Mouse (Mus musculus): Measurements from ENCODE around the gene Anks4b. TPM values are rescaled to one million over a fixed set of nuclear protein-coding genes. Genes with fewer than 3 reads are reported as not detected.

Anks4b gene
- total RNA-seq, 1 experiment from 2014 or later: not detected

GRCm38 (mm10) chr7:120181401-120182230, 8.0 kb downstream of the Anks4b start:
- ATAC-seq (ENCODE audit: extremely low read depth, insufficient number of reproducible peaks, low FRiP score, poor library complexity, severe bottlenecking): no peak

GRCm38 (mm10) chr7:120182891-120183290, 9.2 kb downstream of the Anks4b start:
- no peak for ATAC-seq (ENCODE audit: extremely low read depth, insufficient number of reproducible peaks, low FRiP score, poor library complexity, severe bottlenecking)

GRCm38 (mm10) chr7:120188946-120189345, 15.3 kb downstream of the Anks4b start:
- ATAC-seq (ENCODE audit: extremely low read depth, insufficient number of reproducible peaks, low FRiP score, poor library complexity, severe bottlenecking): no peak

GRCm38 (mm10) chr7:120189369-120190149, 15.9 kb downstream of the Anks4b start:
- no peak for ATAC-seq (ENCODE audit: extremely low read depth, insufficient number of reproducible peaks, low FRiP score, poor library complexity, severe bottlenecking)

GRCm38 (mm10) chr7:120190150-120190665, 16.6 kb downstream of the Anks4b start:
- no peak for ATAC-seq (ENCODE audit: extremely low read depth, insufficient number of reproducible peaks, low FRiP score, poor library complexity, severe bottlenecking)

- ATAC-seq (ENCODE audit: extremely low read depth, insufficient number of reproducible peaks, low FRiP score, poor library complexity, severe bottlenecking): no peak
Observed at GRCm38 (mm10) chr7:120192207-120192606, 18.5 kb downstream of the Anks4b start.

- no peak for ATAC-seq (ENCODE audit: extremely low read depth, insufficient number of reproducible peaks, low FRiP score, poor library complexity, severe bottlenecking)
Observed at GRCm38 (mm10) chr7:120192816-120193215, 19.2 kb downstream of the Anks4b start.

GRCm38 (mm10) chr7:120195207-120195606, 21.5 kb downstream of the Anks4b start:
- ATAC-seq (ENCODE audit: extremely low read depth, insufficient number of reproducible peaks, low FRiP score, poor library complexity, severe bottlenecking): no peak

GRCm38 (mm10) chr7:120201231-120201744, 27.6 kb downstream of the Anks4b start:
- ATAC-seq (ENCODE audit: extremely low read depth, insufficient number of reproducible peaks, low FRiP score, poor library complexity, severe bottlenecking): no peak

GRCm38 (mm10) chr7:120201771-120202170, 28.1 kb downstream of the Anks4b start, which contains the start of gene Crym:
Gene Crym, minus strand, starts transcription at chr7:120202111.
- no peak for ATAC-seq (ENCODE audit: extremely low read depth, insufficient number of reproducible peaks, low FRiP score, poor library complexity, severe bottlenecking)

- ATAC-seq (ENCODE audit: extremely low read depth, insufficient number of reproducible peaks, low FRiP score, poor library complexity, severe bottlenecking): no peak
Observed at GRCm38 (mm10) chr7:120203789-120204188, 30.1 kb downstream of the Anks4b start, which contains the start of gene Abca14. Gene Abca14, plus strand, starts transcription at chr7:120203961.

GRCm38 (mm10) chr7:120205989-120206388, 32.3 kb downstream of the Anks4b start:
- ATAC-seq (ENCODE audit: extremely low read depth, insufficient number of reproducible peaks, low FRiP score, poor library complexity, severe bottlenecking): no peak

- ATAC-seq (ENCODE audit: extremely low read depth, insufficient number of reproducible peaks, low FRiP score, poor library complexity, severe bottlenecking): no peak
Observed at GRCm38 (mm10) chr7:120228541-120228940, 54.9 kb downstream of the Anks4b start.

Other genes with a start within 250 kb of the Anks4b start
- not detected in 2 replicates for gene Dnah3, start 78.6 kb upstream of the Anks4b start, total RNA-seq (2017)
- 1.9 and 2.0 TPM in 2 replicates for gene Tmem159, start 71.5 kb upstream of the Anks4b start, total RNA-seq (2017)
- gene Zp2, start 28.6 kb upstream of the Anks4b start, total RNA-seq (2017): not detected in 2 replicates
- not detected in 2 replicates for gene Crym, start 28.3 kb downstream of the Anks4b start, total RNA-seq (2017)
- not detected in 2 replicates for gene Abca14, start 30.1 kb downstream of the Anks4b start, total RNA-seq (2017)
- gene Abca15, start 154.8 kb downstream of the Anks4b start, total RNA-seq (2017): not detected in 2 replicates
- not detected in 2 replicates for gene Abca16, start 235.8 kb downstream of the Anks4b start, total RNA-seq (2017)